Mouse (Mus musculus) right cerebral cortex, postnatal 14 days (tissue): Measurements from ENCODE around the gene Ccdc182.

ENCODE experiments used
- DNase-seq: peaks from one replicate; pipeline ENCODE4 v3.0.0; 2022

The Ccdc182 gene

GRCm38 (mm10) chr11:88293631-88294393 is at the start of gene Ccdc182:
Gene Ccdc182, plus strand, starts transcription at chr11:88294058.
- DNase-seq, result no peak

- DNase-seq, result peak; percentile 75
These were observed 48.2 kb upstream of the Ccdc182 start for GRCm38 (mm10) chr11:88245581-88246170.

GRCm38 (mm10) chr11:88248636-88249035 is 45.2 kb upstream of the Ccdc182 start:
- no peak for DNase-seq

- DNase-seq, result no peak
These were observed 43.3 kb upstream of the Ccdc182 start for GRCm38 (mm10) chr11:88250568-88250967.

- DNase-seq, result no peak
These were observed 42.6 kb upstream of the Ccdc182 start for GRCm38 (mm10) chr11:88251295-88251694.

GRCm38 (mm10) chr11:88251972-88252766 is 41.7 kb upstream of the Ccdc182 start:
- peak; percentile 81 for DNase-seq

GRCm38 (mm10) chr11:88252767-88253513 is 40.9 kb upstream of the Ccdc182 start:
- DNase-seq, result no peak

GRCm38 (mm10) chr11:88253514-88254167 is 40.2 kb upstream of the Ccdc182 start:
- no peak for DNase-seq

GRCm38 (mm10) chr11:88257700-88258099 is 36.2 kb upstream of the Ccdc182 start:
- DNase-seq, result no peak

GRCm38 (mm10) chr11:88258212-88258611 is 35.6 kb upstream of the Ccdc182 start:
- DNase-seq, result no peak

- DNase-seq, result no peak
These were observed 33.4 kb upstream of the Ccdc182 start for GRCm38 (mm10) chr11:88260463-88260862.

- DNase-seq, result no peak
These were observed 29.0 kb upstream of the Ccdc182 start for GRCm38 (mm10) chr11:88264889-88265288.

GRCm38 (mm10) chr11:88266311-88266710 is 27.5 kb upstream of the Ccdc182 start:
- DNase-seq, result no peak

- no peak for DNase-seq
These were observed 22.0 kb upstream of the Ccdc182 start for GRCm38 (mm10) chr11:88271870-88272269.

GRCm38 (mm10) chr11:88274111-88274879 is 19.6 kb upstream of the Ccdc182 start:
- DNase-seq, result no peak

- no peak for DNase-seq
These were observed 18.9 kb upstream of the Ccdc182 start for GRCm38 (mm10) chr11:88274901-88275498.

GRCm38 (mm10) chr11:88275949-88276348 is 17.9 kb upstream of the Ccdc182 start:
- DNase-seq, result no peak

- peak; percentile 23 for DNase-seq
These were observed 17.1 kb upstream of the Ccdc182 start for GRCm38 (mm10) chr11:88276534-88277308.

- no peak for DNase-seq
These were observed 14.9 kb upstream of the Ccdc182 start for GRCm38 (mm10) chr11:88279006-88279405.

- no peak for DNase-seq
These were observed 13.4 kb upstream of the Ccdc182 start for GRCm38 (mm10) chr11:88280426-88280836.
